Mouse (Mus musculus): Measurements from ENCODE around the gene Arhgef11. TPM values are rescaled to one million over a fixed set of nuclear protein-coding genes. Genes with fewer than 3 reads are reported as not detected.
"Not testable (repeated sequence)": the region's sequence is repeated elsewhere in the genome, so short reads cannot be mapped to it uniquely, and the experiment has no call there.

Arhgef11 gene
- total RNA-seq (2021): 10 to 100 TPM; 43.7 to 44.7 TPM
- long read RNA-seq, experiment 1, partial matches to known transcripts: 4 of 7 reads
- long read RNA-seq, experiment 1, other reads (novel, unspliced or antisense): 2 of 7 reads
- long read RNA-seq, experiment 2, partial matches to known transcripts: 14 of 22 reads
- long read RNA-seq, experiment 2, other reads (novel, unspliced or antisense): 8 of 22 reads

DNA sequence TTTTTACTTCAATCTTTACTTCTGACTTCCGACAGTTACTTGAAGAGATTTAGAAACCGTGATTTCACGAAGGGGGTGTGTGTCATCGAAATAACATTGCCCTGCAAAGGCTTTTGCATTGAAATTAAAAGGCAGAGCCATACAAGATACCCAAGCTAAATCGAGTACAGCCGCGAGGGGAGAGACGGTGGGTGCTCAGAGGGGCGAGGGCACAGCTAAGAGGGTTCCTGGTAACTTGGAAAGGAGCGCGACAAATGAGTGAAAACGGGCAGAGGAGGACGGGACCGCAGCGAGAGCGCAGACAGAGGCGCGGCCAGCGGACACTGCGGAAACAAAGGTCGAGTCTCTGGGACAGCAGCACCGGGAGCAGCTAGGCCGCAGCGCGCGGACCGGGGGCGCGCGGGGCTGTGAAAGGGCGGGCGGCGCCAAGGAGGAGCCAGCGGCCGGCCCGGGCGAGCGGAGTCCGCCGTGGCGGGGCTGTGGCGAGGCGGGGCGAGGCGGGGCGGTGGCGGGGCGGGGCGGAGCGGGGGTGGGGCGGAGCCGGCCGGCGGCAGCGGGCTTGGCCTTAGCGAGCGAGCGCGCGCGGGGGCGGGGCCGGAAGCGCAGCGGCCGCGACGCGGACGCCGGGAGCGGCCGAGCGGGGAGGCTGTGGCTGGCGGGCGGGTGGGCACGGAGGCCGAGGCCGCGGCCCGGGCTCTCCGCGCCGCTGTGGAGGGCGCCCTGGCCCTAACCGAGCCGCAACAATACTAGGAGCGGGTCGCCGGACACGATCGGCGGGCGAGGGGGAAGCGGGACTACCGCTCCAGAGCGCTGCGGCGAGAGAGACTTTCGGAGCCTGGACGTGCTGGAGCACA, at the start of gene Arhgef11:
Arhgef11 (plus strand) TSS at position 603 of the 854 bp plus-strand sequence.
- DNase-seq (ENCODE audit: low spot score in 2 of 2): peak; percentile 65 to 71

DNA sequence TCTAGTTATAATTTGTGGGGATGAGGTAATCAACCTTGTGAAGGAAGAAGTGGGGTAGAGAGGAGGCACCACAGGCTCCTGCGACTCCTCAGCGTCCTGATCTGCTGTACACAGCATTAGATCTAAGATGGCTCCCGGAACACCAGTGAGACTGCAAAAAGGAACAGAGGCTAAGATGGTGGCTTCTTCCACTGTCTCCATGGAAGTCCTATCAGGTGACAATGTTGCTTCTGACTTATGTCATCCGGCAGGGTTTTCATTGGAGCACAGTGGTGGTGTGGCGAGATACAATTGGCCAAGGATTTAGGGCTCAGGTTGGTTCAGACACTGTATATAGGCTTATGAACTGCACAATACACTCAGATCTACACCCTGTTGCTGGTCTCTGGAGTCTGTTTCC, 48.7 kb upstream of the Arhgef11 start:
- DNase-seq (ENCODE audit: low spot score in 2 of 2): no peak

GRCm38 (mm10) chr3:87575766-87576165, 41.6 kb upstream of the Arhgef11 start:
- no peak for DNase-seq (ENCODE audit: low spot score in 2 of 2)

- no peak for DNase-seq (ENCODE audit: low spot score in 2 of 2)
Measured at GRCm38 (mm10) chr3:87582259-87582658, 35.1 kb upstream of the Arhgef11 start.

DNA sequence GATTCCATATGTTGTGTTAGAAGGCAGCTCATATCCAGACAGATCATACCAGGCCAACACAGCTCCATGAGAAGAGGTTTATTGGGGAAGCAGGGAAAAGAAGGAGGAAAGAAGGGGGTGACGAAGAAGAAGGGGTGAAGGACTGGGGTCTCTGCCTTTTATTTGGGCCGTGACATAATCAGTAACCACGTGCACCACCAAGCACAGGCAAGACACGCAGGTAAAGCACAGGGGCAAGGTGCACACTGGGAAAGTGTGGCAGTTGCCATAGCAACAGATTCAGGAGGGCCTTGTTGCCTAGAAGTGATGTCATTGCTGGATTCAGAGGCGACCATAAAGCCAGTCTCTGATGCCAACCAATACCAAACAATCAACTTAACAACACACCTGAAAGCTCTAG, 23.6 kb upstream of the Arhgef11 start:
- no peak for DNase-seq (ENCODE audit: low spot score in 2 of 2)

DNA sequence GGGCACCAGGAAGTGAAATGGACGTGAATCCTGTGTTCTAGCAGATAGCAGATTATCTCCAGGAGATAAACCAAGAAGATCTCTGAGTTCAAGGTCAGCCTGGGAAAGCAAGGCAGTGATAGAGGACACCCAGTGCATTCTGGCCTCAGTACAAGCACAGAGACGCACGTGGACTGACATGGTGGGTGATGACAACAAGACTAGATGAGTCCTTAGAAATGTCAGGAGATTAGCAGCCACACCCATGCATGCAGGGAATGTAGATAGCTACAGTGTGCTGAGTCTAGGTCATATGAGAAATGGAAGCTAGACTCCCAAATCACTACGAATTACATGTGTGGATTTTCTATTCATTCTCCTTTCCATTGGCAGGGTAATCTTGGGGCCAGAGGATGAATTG, 22.0 kb upstream of the Arhgef11 start:
- not testable (repeated sequence) for DNase-seq (ENCODE audit: low spot score in 2 of 2)

DNA sequence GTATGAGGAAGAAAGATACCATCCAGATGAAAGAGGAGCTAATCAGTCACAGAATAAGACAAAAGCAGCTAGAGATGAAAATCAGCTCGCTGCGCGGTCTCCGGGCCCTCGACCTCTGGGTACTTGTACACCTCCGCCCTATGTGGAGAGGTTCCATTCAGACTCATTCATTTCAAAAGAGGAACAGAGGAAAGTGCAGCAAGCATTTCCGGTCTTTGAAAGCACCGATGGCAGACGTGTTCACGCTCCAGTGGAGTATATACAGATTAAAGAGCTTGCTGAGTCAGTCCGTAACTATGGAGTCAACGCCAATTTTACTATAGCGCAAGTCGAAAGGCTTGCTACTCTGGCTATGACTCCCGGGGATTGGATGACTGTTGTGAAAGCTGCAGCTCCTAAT, 16.3 kb upstream of the Arhgef11 start:
- DNase-seq (ENCODE audit: low spot score in 2 of 2): not testable (repeated sequence)

DNA sequence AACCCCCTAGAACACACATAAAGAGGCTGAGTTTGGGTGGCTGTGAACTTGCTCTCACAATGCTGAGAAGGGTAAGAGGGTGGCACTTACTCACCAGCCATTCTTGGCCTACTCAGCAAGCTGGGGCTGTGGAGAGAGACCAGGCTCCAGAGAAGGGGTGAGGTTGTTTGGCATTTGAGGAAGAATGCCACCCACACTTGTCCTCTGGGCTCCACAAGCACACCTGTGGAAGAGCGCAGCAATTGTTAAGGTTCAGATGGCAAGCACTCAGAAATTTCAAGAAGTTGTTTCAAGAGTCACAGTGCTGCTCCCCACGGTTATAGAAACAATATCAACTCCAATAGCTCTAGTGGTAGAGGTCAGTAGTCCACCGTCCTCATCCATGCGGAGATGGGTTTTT, 1.0 kb upstream of the Arhgef11 start:
- DNase-seq (ENCODE audit: low spot score in 2 of 2): no peak

DNA sequence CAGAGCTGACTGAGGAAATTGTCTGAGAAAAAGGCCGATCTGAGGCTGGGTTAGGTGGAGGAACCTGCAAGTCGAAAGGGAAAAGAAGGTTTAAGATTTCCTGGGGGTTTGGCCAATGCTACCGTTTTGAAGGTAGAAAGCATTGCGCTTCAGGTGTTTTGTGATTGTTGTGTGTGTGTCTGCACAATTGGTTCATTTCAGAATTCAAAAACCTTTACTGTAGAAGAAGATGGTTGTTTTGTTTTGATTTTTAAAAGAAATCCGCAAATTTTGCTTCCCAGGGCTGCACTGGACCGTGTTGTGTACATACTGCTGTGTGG, 412 bp downstream of the Arhgef11 start:
- DNase-seq (ENCODE audit: low spot score in 2 of 2): no peak

DNA sequence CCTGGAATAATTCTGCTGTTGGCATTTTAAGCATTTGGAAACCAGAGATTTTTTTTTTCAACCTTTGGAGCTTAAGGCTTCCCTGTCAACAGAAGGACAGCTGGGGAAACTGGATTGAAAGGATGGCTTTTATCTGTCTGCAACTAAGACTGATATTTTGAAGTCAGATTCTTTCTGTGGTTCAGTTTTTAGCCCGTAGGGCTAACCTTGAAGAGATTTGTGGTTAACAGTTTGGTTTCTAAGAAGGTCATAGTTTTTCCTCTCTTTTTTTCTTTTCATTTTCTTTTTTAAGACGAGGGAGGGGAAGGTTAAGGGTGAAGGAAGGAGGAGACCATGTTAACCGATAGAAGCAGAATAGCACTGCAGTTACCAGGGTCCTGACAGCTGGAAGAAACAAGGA, 881 bp downstream of the Arhgef11 start:
- DNase-seq (ENCODE audit: low spot score in 2 of 2): no peak

DNA sequence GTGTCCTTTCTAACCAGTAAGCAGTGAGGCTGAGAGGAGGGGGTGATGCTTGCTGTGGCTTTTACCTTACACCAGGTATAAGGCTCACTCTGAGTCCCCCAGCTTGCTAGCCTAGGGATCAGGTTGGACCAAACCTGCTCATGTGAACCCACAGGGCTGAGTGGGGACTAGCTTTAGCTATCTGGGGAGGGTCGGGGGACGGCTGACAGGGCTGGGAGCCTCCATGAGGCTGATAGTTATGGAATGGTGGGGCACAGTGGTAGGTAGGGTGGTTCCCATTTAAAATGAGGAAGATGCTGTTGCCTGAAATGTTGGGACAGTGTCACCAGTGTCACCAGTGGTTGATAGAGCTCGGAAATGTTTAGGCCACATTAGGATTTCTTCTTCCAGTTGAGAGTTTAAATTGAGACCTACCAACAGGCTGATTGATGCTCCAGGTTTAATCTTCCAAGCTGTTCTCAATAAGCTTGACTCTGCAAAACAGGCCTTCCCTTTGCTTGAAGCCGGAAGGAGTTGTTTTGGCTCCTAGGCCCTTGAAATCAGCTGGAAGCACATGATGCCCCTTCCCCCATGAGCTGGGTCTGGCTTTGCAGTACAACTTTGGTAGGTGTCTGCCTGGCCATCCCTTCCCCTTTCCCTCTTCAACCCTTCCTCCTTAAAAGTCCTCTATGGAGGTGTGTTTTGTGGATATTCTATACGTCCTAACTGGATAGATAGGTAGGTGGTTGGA, 1.8 kb downstream of the Arhgef11 start:
- no peak for DNase-seq (ENCODE audit: low spot score in 2 of 2)

- DNase-seq (ENCODE audit: low spot score in 2 of 2): no peak
Measured at GRCm38 (mm10) chr3:87620218-87620891, 3.0 kb downstream of the Arhgef11 start.

DNA sequence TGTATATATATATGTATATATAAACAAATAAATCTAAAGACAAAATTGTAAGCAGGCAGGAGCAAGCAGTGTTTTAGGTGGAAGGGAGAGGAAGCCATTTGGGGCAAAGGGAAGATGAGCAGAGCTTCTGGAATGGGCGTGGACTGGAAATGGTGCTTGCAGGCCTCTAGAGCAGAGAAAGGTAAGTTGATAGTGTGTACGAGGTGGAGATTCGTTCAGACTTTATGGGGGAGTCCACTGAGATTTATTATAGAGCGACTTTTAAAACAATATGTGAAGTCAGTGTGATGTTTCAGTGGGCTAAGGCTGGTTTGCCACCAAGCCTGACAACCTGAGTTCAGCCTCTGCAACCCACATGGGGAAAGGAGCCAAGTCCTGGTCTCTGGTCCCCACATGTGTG, 7.5 kb downstream of the Arhgef11 start:
- no peak for DNase-seq (ENCODE audit: low spot score in 2 of 2)

DNA sequence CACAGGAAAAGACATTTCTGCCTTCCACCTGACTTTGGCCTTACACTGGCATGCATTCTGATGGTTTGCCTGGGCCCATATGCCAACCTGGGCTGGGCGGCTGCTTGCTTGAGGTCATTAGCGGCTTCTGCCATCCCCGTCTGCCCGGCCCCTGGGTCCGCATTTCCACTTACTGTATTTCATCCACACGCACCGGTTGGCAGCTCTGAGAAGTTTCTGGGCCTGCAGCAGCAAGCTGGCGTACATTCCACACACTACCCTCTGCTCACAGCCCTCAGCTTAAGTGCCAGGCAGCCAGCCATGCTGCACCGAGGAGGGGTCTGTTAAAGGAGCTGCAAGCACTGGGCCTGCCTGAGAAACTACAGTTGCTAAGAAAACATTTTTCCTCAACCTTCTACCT, 13.5 kb downstream of the Arhgef11 start:
- no peak for DNase-seq (ENCODE audit: low spot score in 2 of 2)

DNA sequence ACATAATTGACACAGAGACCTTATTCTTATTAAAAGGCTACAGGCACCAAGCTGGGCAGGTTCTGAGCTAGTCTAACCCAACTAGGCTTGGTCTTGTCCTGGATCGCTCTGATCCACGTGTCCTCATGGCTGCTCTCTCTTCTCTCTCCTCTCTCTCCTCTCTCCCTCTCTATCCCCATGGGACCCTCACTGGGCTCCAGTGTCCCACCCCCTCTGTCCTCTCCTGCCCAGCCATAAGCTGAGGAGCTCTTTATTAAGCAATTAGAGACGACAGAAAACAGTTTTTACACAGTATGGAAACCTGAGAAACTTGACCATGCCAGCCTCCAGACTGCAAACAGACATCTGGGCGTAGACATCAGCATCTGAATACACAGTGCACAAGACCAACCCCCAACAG, 14.0 kb downstream of the Arhgef11 start:
- DNase-seq (ENCODE audit: low spot score in 2 of 2): no peak

GRCm38 (mm10) chr3:87635514-87635913, 18.2 kb downstream of the Arhgef11 start:
- no peak for DNase-seq (ENCODE audit: low spot score in 2 of 2)

DNA sequence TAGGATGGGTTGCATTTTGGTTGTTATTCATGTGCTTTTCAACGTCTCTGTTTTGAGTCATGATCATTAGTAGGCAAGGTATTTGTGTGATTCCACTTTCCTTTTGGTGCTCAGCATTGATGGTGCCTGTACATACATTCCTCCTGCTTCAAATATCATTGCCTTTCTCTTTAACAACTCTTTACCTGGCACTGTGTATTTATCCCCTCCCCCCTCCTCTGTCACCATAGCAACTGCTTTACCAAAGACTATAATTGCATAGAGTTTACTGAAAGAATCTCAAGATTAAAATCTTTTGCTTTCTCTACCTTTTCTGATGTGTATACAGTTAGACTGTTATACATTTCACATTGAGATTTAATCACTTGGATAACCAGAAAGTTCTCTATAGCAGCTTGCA, 26.1 kb downstream of the Arhgef11 start:
- no peak for DNase-seq (ENCODE audit: low spot score in 2 of 2)

DNA sequence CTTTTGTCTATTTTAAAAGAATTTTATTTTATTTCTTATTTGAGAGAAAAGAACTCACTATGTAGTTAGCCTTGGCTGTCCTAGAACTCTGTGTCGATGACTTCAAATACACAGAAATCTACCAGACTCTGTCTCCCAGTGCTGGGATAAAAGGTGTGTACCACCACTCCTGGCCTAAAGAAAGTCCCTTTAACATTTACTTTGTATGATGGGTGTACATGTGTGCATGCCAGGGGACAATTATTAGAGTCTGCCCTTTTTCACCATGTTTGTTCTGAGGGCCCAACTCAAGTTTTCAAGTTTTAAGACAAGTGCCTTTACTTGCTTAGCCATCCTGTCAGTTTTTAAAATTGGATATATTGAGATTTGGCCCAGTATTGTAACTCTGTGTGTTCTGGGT, 28.8 kb downstream of the Arhgef11 start:
- DNase-seq (ENCODE audit: low spot score in 2 of 2): no peak

DNA sequence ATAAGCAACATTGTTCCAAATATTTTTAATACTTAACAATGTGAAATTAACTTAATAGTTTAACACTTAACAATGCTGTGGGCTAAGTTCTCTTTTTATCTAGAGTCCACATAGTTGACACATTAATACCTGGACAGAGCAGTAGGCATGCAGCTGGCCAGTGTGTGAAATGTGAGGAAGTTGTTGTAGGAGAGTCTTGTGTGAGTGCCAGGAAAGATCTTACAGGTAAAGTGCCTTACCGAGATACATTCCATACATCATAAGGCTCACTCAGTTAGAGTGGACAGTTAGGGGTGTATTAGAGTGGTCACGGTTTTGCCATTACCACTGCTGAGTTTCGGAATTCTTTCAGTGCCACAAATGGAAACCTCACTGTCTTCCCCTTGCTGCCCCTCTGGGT, 31.7 kb downstream of the Arhgef11 start:
- DNase-seq (ENCODE audit: low spot score in 2 of 2): no peak

- DNase-seq (ENCODE audit: low spot score in 2 of 2): no peak
Measured at GRCm38 (mm10) chr3:87658348-87658747, 41.0 kb downstream of the Arhgef11 start.

GRCm38 (mm10) chr3:87659692-87660429, 42.5 kb downstream of the Arhgef11 start:
- DNase-seq (ENCODE audit: low spot score in 2 of 2): no peak

Measured in adrenal gland, postnatal 4 days (tissue).